In genomic region chr5:143817116-143817930, GRCm38 (mm10) we compare ENCODE assay signal across 8 mouse cellular contexts. TPM values are rescaled to one million over a fixed set of nuclear protein-coding genes. Genes with fewer than 3 reads are reported as not detected.
DNase-seq lines count a peak whose midpoint lies in the region; ATAC-seq and TF ChIP-seq lines count a peak whose summit lies in the region.

Gene Eif2ak1, plus strand, starts transcription at chr5:143817788.

- under 1% methylated on average over 36 of the region's 37 CpGs for WGBS in kidney, embryonic 14.5 days
- WGBS in limb, embryonic 15.5 days: 1% methylated on average over 36 of the region's 37 CpGs

- no peak for TF ChIP-seq CTCF in bone marrow macrophage, adult 2 months (IDR thresholded peaks at IDR 0.05; ENCODE audit: low read depth, low read length)
- no peak for TF ChIP-seq CTCF in embryonic fibroblast, embryonic 13.5 days (IDR thresholded peaks at IDR 0.05; ENCODE audit: borderline replicate concordance, insufficient read depth, low read length)

- H3K36me3 ChIP-seq in kidney, embryonic 14.5 days (ENCODE audit: control insufficient read depth, insufficient read depth, low read length): no peaks in the 10 kb centered on the region
- H3K36me3 ChIP-seq in limb, embryonic 15.5 days: no peaks in the 10 kb centered on the region

- peak within 1 kb of the TSS; percentile 39 for H3K27ac ChIP-seq in bone marrow macrophage, adult 2 months (ENCODE audit: insufficient read depth, low read depth, low read length)
- H3K27ac ChIP-seq in embryonic fibroblast, embryonic 13.5 days (ENCODE audit: insufficient read depth, low read length): peak within 1 kb of the TSS; percentile 30
- peak within 1 kb of the TSS; percentile 69; the same call in 1 of the 2 replicates for H3K27ac ChIP-seq in kidney, embryonic 14.5 days (ENCODE audit: low read depth, low read length)
- H3K27ac ChIP-seq in limb, embryonic 15.5 days: peak within 1 kb of the TSS; percentile 75

- ATAC-seq in kidney, embryonic 14.5 days (ENCODE audit: low FRiP score, low TSS enrichment): peak; percentile 99
- ATAC-seq in limb, embryonic 15.5 days (ENCODE audit: insufficient number of reproducible peaks, low FRiP score, low TSS enrichment, low read depth): peak; percentile 97

- peak within 1 kb of the TSS; percentile 69 for H3K4me2 ChIP-seq in kidney, embryonic 14.5 days (replicated peaks; ENCODE audit: low read depth, low read length)
- peak within 1 kb of the TSS; percentile 81 for H3K4me2 ChIP-seq in limb, embryonic 15.5 days

- peak; percentile 96 for DNase-seq in A20 (ENCODE audit: low read depth, low spot score)
- peak; percentile 92 to 93 for DNase-seq in heart, adult 9 months (ENCODE audit: low spot score in 2 of 2)
- DNase-seq in monocyte, adult 2 months (ENCODE audit: low read depth in 1 of 2, low spot score in 2 of 2): peak; percentile 79 to 84
- peak; percentile 93 to 95 for DNase-seq in spleen, postnatal 36 days (ENCODE audit: low spot score in 2 of 2)

- H3K9me3 ChIP-seq in kidney, embryonic 14.5 days (ENCODE audit: control insufficient read depth, low read length): no peaks in the 10 kb centered on the region
- no peaks in the 10 kb centered on the region for H3K9me3 ChIP-seq in limb, embryonic 15.5 days

- no peaks in the 10 kb centered on the region for H3K27me3 ChIP-seq in kidney, embryonic 14.5 days (ENCODE audit: control insufficient read depth, insufficient read depth, low read length)
- no peaks in the 10 kb centered on the region for H3K27me3 ChIP-seq in limb, embryonic 15.5 days

- no peak; the same call in 1 of the 2 replicates for TF ChIP-seq POLR2A in bone marrow macrophage, adult 2 months (IDR thresholded peaks at IDR 0.05; ENCODE audit: borderline replicate concordance, low read depth, low read length)
- peak; percentile 84 for TF ChIP-seq POLR2A in embryonic fibroblast, embryonic 13.5 days (IDR thresholded peaks at IDR 0.05; ENCODE audit: low read depth, low read length)

- peaks cover 18% of the 10 kb centered on the region for H3K4me1 ChIP-seq in bone marrow macrophage, adult 2 months (ENCODE audit: control insufficient read depth, insufficient read depth, low read length)
- H3K4me1 ChIP-seq in embryonic fibroblast, embryonic 13.5 days (ENCODE audit: control insufficient read depth, insufficient read depth, low read length): no peaks in the 10 kb centered on the region
- H3K4me1 ChIP-seq in kidney, embryonic 14.5 days (ENCODE audit: control insufficient read depth, insufficient read depth, low read length): peaks cover 9% of the 10 kb centered on the region; the same call in 1 of the 2 replicates
- H3K4me1 ChIP-seq in limb, embryonic 15.5 days: peaks cover 14% of the 10 kb centered on the region; the same call in 1 of the 2 replicates

- H3K4me3 ChIP-seq in bone marrow macrophage, adult 2 months (ENCODE audit: insufficient read depth, low read length): peak within 1 kb of the TSS; percentile 89
- H3K4me3 ChIP-seq in embryonic fibroblast, embryonic 13.5 days (ENCODE audit: insufficient read depth, low read length): peak within 1 kb of the TSS; percentile 99
- H3K4me3 ChIP-seq in kidney, embryonic 14.5 days (ENCODE audit: low read length): peak within 1 kb of the TSS; percentile 84
- H3K4me3 ChIP-seq in limb, embryonic 15.5 days: peak within 1 kb of the TSS; percentile 90

- peak within 1 kb of the TSS; percentile 83 for H3K9ac ChIP-seq in kidney, embryonic 14.5 days (ENCODE audit: low read depth, low read length)
- peak within 1 kb of the TSS; percentile 79 for H3K9ac ChIP-seq in limb, embryonic 15.5 days

RNA-seq across cellular contexts. Expression of gene Eif2ak1, which starts in this region (rescaled TPM):
- polyA plus RNA-seq in bone marrow macrophage, adult 2 months (2012; ENCODE audit: insufficient read depth, insufficient read length, missing spikeins): 46.6 and 47.6 TPM in 2 replicates
- polyA plus RNA-seq in embryonic fibroblast, embryonic 13.5 days (2011; ENCODE audit: insufficient read length, low read depth, missing spikeins): 26.9 and 30.0 TPM in 2 replicates
- 31.5 and 49.9 TPM in 2 replicates for polyA plus RNA-seq in kidney, embryonic 14.5 days (2014; fragmentation: Nextera tagmentation; extraction: Ambion mirVana)
- 36.5 and 38.5 TPM in 2 replicates for polyA plus RNA-seq in limb, embryonic 15.5 days (2015; fragmentation: Nextera tagmentation; extraction: Ambion mirVana)

Comparison
In these comparisons a context has a peak if more than half of its experiments do, and no peak if none do; other contexts are left out.
1. Peak in every context shown above with its lines: DNase-seq, ATAC-seq, H3K4me3 ChIP-seq and H3K27ac ChIP-seq.